Mouse (Mus musculus) brain, embryonic 14.5 days (tissue): Measurements from ENCODE around the gene Gm49416. TPM values are rescaled to one million over a fixed set of nuclear protein-coding genes. Genes with fewer than 3 reads are reported as not detected.

Experiments used
- DNase-seq: peaks from one replicate; pipeline ENCODE4 v3.0.0-alpha.2; 2011; ENCODE audit warnings: low read depth
- CTCF ChIP-seq: fragments of 200-500 bp; IDR thresholded peaks from 2 replicates; pipeline ENCODE4 v1.5.1; 2012; ENCODE audit warnings: inconsistent platforms, mild to moderate bottlenecking, moderate library complexity, borderline replicate concordance; ENCODE audit not compliant: insufficient read depth, insufficient read length; ENCODE audit errors: extremely low read depth
- POLR2A ChIP-seq: fragments of 200-500 bp; IDR thresholded peaks from 2 replicates; pipeline ENCODE4 v1.6.1; 2012; ENCODE audit warnings: mild to moderate bottlenecking, inconsistent platforms, borderline replicate concordance; ENCODE audit not compliant: poor library complexity, insufficient read depth, insufficient read length, severe bottlenecking; ENCODE audit errors: extremely low read depth
- polyA plus RNA-seq: library from polyadenylated mRNA; depleted of rRNA; stranded (reverse); fragments of >200 nt; gene quantifications from 2 replicates; pipeline ENCODE4 v1.2.3, GENCODE M21; 2012

The Gm49416 gene
- polyA plus RNA-seq, 1 experiment: 0.33 TPM

- TF ChIP-seq POLR2A (peak; percentile 31; the same call in 1 of the 2 replicates), CTCF (no peak)
- peak; percentile 96 for DNase-seq
These were observed 31.5 kb downstream of the Gm49416 start, which contains the start of gene B3gat3 for GRCm38 (mm10) chr19:8920073-8920736. B3gat3 (plus strand) TSS chr19:8920374.

- DNase-seq: peak; percentile 73
- TF ChIP-seq CTCF: no peak
- TF ChIP-seq POLR2A: no peak
These were observed 32.1 kb downstream of the Gm49416 start for GRCm38 (mm10) chr19:8920836-8921291.

GRCm38 (mm10) chr19:8921741-8922140 is 33.0 kb downstream of the Gm49416 start:
- TF ChIP-seq CTCF: no peak
- no peak for TF ChIP-seq POLR2A
- no peak for DNase-seq

- no peak for DNase-seq
- TF ChIP-seq POLR2A (no peak), CTCF (no peak)
These were observed 38.0 kb downstream of the Gm49416 start for GRCm38 (mm10) chr19:8926766-8927165.

DNA sequence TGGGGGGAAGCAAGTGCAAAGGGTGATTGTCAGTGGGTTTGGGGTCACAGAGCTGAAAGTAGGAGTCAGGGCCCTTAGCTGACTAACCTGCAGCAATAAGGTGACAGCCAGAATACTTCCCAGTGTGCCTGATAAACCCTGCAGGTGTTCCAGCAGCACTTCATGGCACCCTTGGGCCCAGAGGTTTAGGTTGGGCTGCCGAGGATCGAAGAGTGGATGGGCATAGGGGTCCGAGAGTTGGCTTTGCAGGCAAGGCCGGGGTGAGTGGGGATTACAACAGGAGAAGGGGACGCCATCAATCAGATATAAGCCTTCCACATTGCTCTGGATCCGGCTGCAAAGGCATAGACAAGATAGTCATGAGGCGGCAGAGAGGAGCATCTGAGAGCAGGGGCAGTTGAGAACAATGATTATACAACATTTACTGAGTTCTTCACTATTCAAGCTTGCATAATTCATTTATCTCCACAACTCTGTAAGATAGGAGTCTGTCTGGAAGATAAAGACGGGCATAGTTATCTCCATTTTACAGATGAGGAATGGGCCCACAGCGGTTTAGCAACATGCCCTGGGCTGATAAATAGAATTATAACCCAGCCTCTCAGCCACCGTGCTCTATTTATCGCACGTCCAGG is 39.3 kb downstream of the Gm49416 start:
- TF ChIP-seq POLR2A (no peak), CTCF (no peak)
- DNase-seq: no peak

GRCm38 (mm10) chr19:8928689-8929223 is 40.0 kb downstream of the Gm49416 start:
- no peak for TF ChIP-seq CTCF
- no peak for TF ChIP-seq POLR2A
- no peak for DNase-seq

DNA sequence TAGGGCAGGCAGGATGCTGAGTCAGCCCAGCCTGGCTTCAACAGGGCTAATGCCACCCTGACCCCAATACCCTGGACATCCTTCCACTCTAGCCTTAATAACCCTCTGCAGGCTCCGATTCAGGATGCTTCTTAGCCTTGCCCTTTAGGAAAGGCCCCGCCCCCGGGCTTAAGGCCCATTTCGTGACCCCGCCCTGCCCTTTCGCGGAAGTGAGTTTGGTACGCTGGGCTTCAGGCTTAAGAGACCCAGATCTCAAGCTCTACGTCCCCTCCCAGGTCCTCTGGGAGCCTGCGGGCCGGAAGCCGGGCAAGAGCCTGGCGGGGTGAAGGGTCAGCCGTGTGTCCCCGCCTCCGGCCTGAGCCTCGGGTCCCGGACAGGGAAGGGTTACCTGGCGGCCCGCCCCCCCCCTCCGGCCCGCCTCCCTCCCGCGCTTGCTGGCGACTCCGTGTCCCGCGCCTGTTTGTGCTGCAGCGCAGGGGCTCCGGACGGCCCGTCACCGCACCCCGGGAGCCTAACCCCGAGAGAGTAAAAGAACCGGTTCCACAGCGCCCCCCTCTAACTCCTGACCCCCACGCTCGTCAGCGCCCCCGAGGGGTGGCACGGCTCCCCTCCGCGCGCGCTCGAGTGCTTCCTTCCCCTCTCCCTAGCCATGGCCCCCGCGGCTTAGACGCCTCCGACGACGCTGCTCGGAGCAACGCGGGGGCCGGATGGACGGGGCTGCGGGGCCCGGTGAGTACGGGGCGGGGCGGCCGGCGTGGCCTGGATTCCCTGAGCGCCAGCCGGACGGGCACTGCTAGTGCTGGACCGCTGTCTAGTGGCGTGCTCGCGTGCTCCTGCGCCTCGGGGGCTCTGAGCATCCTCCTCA is 40.7 kb downstream of the Gm49416 start, which contains the start of the genes Rom1 and Eml3:
Gene Rom1 (minus strand): TSS at position 133 of the 865 bp plus-strand sequence.
Gene Eml3 (plus strand): TSS at position 329 of the 865 bp plus-strand sequence.
- peak; percentile 64 for DNase-seq
- TF ChIP-seq CTCF (0 out of 2 replicates have a peak, but pooled peaks have one; percentile 25), POLR2A (no peak)

DNA sequence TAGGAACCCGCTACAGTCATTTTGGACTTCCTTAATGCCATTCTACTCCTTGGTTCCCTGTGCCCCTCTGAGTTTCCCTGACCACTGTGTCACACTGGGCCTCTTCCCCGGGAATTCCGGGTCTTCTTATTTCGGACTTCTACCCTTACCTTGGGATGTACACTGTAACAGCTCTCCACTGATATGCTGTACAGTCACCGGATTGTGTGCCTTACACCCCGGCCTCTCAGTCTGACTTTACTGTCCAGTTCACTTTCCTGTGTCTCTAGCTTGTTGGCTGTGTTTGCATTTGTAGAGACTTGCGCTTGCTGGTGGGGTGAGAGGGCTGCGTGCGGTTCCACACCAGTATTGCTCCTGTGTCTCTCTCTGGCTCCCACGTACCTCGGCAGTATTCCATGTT is 41.4 kb downstream of the Gm49416 start:
- no peak for TF ChIP-seq CTCF
- no peak for TF ChIP-seq POLR2A
- DNase-seq: no peak

GRCm38 (mm10) chr19:8930771-8931170 is 42.0 kb downstream of the Gm49416 start:
- TF ChIP-seq POLR2A: no peak
- TF ChIP-seq CTCF: no peak

GRCm38 (mm10) chr19:8936736-8937135 is 48.0 kb downstream of the Gm49416 start:
- TF ChIP-seq CTCF (no peak), POLR2A (no peak)
- DNase-seq: no peak

More at GRCm38 (mm10) chr19:8930771-8931170, 42.0 kb downstream of the Gm49416 start:
- DNase-seq: no peak

DNA sequence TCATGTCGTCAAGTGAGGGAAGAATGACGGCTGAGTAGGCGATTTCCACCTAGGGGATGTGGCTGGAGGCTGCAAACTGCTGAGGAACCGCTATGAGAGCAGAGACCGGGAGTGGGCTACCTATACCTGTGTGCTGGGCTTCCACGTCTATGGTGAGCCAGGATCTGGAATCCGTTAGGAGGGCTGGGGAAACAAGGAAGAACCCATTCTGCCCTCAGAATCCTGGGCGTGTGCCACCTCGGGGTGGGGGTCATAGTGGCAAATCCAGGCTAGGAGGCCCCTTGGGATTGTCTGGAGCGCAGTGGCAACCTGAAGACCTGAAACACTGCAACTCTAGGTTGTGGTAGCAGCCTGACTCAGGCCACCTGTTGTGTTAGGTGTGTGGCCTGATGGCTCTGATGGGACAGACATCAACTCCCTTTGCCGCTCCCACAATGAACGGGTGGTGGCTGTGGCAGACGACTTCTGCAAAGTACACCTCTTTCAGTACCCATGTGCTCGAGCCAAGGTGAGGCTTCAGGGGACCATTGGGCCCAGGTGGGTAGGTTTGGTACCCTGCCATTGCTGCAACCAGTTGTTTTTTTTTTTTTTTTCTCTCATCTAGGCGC is 51.9 kb downstream of the Gm49416 start:
- TF ChIP-seq POLR2A: no peak
- TF ChIP-seq CTCF: no peak

More for the DNA sequence above, 51.9 kb downstream of the Gm49416 start:
- no peak for DNase-seq
